Mouse (Mus musculus) erythroblast, embryonic 14.5 days (primary cell): ENCODE results near the gene Slc7a5.

ENCODE experiments used
- GATA1 ChIP-seq: IDR thresholded peaks from 2 replicates; pipeline ENCODE4 v1.6.1; 2012; ENCODE audit warnings: low read length, inconsistent platforms, mixed read lengths
- TAL1 ChIP-seq: IDR thresholded peaks from 3 replicates; pipeline ENCODE4 v1.6.1; 2012; ENCODE audit warnings: low read length, inconsistent platforms, mixed read lengths

DNA sequence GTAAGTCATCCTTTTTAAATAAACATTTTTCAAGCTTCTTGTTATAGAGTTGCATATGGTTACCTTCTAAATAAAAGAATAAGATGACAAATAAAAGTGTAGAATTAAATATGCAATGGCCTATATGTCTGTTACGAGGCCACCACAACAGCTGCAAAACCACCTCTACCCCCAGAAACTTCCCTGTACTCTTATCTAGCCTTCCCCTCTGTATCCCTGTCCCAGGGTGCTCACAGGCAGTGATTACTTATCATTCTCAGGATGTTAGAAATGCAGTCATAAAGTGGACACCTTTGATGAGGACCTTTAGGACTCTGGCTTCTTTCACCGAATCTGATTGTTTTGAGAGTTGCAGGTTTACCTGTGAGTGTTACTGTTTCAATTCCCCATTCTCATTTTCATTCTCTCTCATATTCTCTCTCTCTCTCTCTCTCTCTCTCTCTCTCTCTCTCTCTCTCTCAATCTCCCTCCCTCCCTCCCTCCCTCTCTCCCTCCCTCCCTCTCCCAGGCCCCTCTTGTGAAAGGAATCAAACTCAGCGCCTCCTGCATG lies 64.2 kb downstream of the Slc7a5 start:
- no peak for TF ChIP-seq GATA1
- no peak for TF ChIP-seq TAL1
